Mouse (Mus musculus) forebrain, postnatal 0 days (tissue): ENCODE measurements around the gene Stat1. TPM values are rescaled to one million over a fixed set of nuclear protein-coding genes. Genes with fewer than 3 reads are reported as not detected.

Source experiments
- ATAC-seq: fragments of 200-750 bp; cut with Nextera tagmentation; 2 replicates; pipeline ENCODE4 v1.8.0; 2017; ENCODE audit warnings: mild to moderate bottlenecking, moderate library complexity
- DNase-seq: peaks from one replicate; pipeline ENCODE4 v3.0.0-alpha.2; 2015
- H3K27ac ChIP-seq: fragments of 300-500 bp; sonication (generic); 2 replicates; pipeline ENCODE4 v1.5.1; 2014; ENCODE audit warnings: low read depth, mild to moderate bottlenecking, antibody characterized with exemption, low read length, moderate library complexity, mixed read lengths
- H3K27me3 ChIP-seq: fragments of 300-500 bp; sonication (generic); 2 replicates; pipeline ENCODE4 v1.6.1; 2014; ENCODE audit warnings: mild to moderate bottlenecking, low read length, mixed read lengths; ENCODE audit not compliant: insufficient read depth
- H3K36me3 ChIP-seq: fragments of 300-500 bp; sonication (generic); 2 replicates; pipeline ENCODE4 v1.6.1; 2014; ENCODE audit warnings: mild to moderate bottlenecking, moderate library complexity; ENCODE audit not compliant: insufficient read depth
- H3K4me1 ChIP-seq: fragments of 300-500 bp; sonication (generic); 2 replicates; pipeline ENCODE4 v1.6.1; 2014; ENCODE audit warnings: antibody characterized with exemption; ENCODE audit not compliant: insufficient read depth
- H3K4me2 ChIP-seq: fragments of 300-500 bp; sonication (generic); 2 replicates; pipeline ENCODE4 v1.6.1; 2014; ENCODE audit warnings: low read depth, mild to moderate bottlenecking, moderate library complexity
- H3K4me3 ChIP-seq: fragments of 300-500 bp; sonication (generic); 2 replicates; pipeline ENCODE4 v1.5.1; 2014; ENCODE audit warnings: low read depth, low read length, mixed read lengths
- H3K9ac ChIP-seq: fragments of 300-500 bp; sonication (generic); 2 replicates; pipeline ENCODE4 v1.6.1; 2014; ENCODE audit warnings: mild to moderate bottlenecking
- H3K9me3 ChIP-seq: fragments of 300-500 bp; sonication (generic); 2 replicates; pipeline ENCODE4 v1.6.1; 2016; ENCODE audit warnings: low read length
- CTCF ChIP-seq: sonication (generic); IDR thresholded peaks from 2 replicates; pipeline ENCODE4 v1.5.1; 2016; ENCODE audit warnings: antibody characterized with exemption, control low read depth, low read depth
- whole genome bisulfite sequencing: fragments of 180-500 bp; shearing (Covaris S2); extraction: QIAGEN DNeasy Blood & Tissue Kit; methylation state at CpG from one replicate; pipeline ENCODE4 v1.1.7; 2014; 5-methylcytosine and 5-hydroxymethylcytosine counted together
- polyA plus RNA-seq: library from polyadenylated mRNA; unstranded; fragments of >200 nt; fragmentation: Nextera tagmentation; extraction: Ambion mirVana; gene quantifications from 2 replicates; pipeline ENCODE4 v1.2.1, GENCODE M21; 2015
- total RNA-seq: library from RNA; depleted of rRNA; stranded (reverse); fragments of >200 nt; gene quantifications from 2 replicates; pipeline ENCODE4 v1.2.3, GENCODE M21; 2014

Stat1 gene
- total and polyA plus RNA-seq, 2 experiments from 2014 or later = 12.2 to 22.3 TPM

DNA sequence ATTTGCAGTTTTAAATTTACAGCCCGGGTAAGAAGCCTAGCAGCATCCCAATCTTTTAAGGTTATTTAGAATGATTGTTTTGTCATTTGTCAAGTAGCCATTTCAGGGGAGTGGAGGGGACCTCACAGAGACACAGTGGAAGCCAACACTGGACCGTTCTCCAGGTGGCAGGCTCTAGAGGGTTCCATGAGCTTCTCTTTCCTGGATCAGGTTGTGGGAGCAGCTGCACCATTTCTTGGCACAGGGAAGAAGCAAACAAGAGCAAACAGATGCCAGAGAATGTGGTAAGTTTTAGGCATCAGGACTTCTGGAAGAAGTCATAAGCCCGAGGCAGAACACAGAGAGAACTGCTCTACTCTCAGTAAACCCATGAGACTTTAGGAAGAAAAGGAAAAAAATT lies 2.8 kb upstream of the Stat1 start:
- Histone ChIP-seq H3K4me3 (no peak overlapping the region), H3K27me3 (no peaks in the 10 kb centered on the region), H3K36me3 (no peaks in the 10 kb centered on the region), H3K4me1 (peaks cover 8% of the 10 kb centered on the region), H3K9me3 (no peaks in the 10 kb centered on the region), H3K4me2 (no peak overlapping the region), H3K27ac (no peak overlapping the region), H3K9ac (no peak overlapping the region)
- no peak for TF ChIP-seq CTCF
- 77% methylated on average over 3 of the region's 3 CpGs for WGBS
- DNase-seq = no peak
- ATAC-seq = no peak

DNA sequence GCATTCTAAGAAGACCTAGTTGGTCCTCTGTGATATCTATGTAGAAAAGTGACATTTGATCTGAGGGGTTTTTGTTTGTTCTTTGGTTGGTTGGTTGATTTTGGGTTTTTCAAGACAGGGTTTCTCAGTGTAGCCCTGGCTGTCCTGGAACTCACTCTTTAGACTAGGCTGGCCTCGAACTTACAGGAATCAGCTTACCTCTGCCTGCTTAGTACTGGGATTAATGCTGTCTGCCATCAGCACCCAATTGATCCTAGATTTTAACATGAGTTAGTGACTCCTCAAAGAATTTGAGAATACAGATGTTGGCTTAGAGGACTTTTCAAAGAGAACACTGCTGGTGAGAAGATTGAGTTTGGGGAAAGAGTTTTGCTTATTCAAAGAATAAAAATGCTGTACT lies 1.5 kb upstream of the Stat1 start:
- H3K4me2 ChIP-seq = no peak overlapping the region
- H3K27ac ChIP-seq = no peak overlapping the region
- H3K9me3 ChIP-seq = no peaks in the 10 kb centered on the region
- H3K9ac ChIP-seq = no peak overlapping the region
- ATAC-seq (no peak), DNase-seq (no peak)
- no peaks in the 10 kb centered on the region for H3K36me3 ChIP-seq
- 92% methylated on average over 1 of the region's 1 CpGs for WGBS
- H3K4me3 ChIP-seq = no peak overlapping the region
- H3K4me1 ChIP-seq = peaks cover 8% of the 10 kb centered on the region
- TF ChIP-seq CTCF = no peak
- H3K27me3 ChIP-seq = no peaks in the 10 kb centered on the region

DNA sequence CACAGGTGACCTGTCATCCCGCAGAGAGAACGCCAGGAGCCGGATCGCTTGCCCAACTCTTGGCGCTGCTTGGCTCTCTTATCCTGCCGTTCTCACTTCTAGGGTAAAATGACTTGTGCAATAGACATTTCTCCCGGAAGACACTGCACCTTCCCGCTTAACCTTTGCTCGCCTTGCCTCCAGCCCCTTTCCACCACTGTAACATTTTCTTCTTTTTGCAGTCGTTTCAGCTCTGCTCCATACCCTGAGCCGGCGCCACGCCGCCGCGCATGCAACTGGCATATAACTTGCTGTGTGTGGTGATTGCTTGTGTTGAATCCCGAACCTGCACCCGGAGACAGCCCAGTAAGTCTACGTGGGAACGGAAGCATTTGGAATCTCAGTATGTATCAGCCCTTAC lies 451 bp downstream of the Stat1 start:
- peak; percentile 29 for DNase-seq

DNA sequence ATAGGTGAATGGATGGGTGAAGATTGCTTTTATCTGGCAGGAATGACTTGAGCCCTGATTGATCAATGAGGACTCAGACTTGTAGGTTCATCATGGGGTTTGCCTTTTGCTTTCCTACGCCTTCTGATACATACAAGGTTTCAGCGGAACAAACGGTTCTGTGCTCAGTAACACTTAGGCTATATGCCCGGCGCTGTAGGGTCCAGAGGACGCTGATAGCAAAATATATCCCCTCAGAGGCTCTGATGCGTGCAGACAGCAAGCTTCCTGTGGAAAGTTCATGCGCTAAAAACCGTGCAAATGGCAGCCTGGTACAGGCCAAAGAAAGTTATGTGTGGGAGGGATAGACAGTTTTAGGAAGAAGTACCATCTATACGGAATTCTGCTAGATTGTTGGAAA lies 951 bp downstream of the Stat1 start:
- Histone ChIP-seq H3K9me3 (no peaks in the 10 kb centered on the region), H3K4me1 (peaks cover 2% of the 10 kb centered on the region; the same call in 1 of the 2 replicates), H3K36me3 (no peaks in the 10 kb centered on the region), H3K27me3 (no peaks in the 10 kb centered on the region), H3K4me3 (peak overlapping the region; percentile 63), H3K4me2 (peak overlapping the region; percentile 90), H3K9ac (peak overlapping the region; percentile 62; the same call in 1 of the 2 replicates), H3K27ac (no peak overlapping the region)
- no peak for TF ChIP-seq CTCF
- WGBS = 39% methylated on average over 10 of the region's 10 CpGs
- DNase-seq (no peak), ATAC-seq (no peak)

More for the DNA sequence above, 451 bp downstream of the Stat1 start:
- Histone ChIP-seq H3K4me1 (peaks cover 2% of the 10 kb centered on the region; the same call in 1 of the 2 replicates), H3K9ac (peak overlapping the region; percentile 62), H3K27me3 (no peaks in the 10 kb centered on the region), H3K4me2 (peak overlapping the region; percentile 90), H3K4me3 (peak overlapping the region; percentile 63), H3K36me3 (no peaks in the 10 kb centered on the region), H3K27ac (0 out of 2 replicates have a peak overlapping the region, but pooled peaks have one; percentile 17), H3K9me3 (no peaks in the 10 kb centered on the region)
- TF ChIP-seq CTCF = no peak
- WGBS = under 1% methylated on average over 20 of the region's 20 CpGs
- ATAC-seq = peak; percentile 49

DNA sequence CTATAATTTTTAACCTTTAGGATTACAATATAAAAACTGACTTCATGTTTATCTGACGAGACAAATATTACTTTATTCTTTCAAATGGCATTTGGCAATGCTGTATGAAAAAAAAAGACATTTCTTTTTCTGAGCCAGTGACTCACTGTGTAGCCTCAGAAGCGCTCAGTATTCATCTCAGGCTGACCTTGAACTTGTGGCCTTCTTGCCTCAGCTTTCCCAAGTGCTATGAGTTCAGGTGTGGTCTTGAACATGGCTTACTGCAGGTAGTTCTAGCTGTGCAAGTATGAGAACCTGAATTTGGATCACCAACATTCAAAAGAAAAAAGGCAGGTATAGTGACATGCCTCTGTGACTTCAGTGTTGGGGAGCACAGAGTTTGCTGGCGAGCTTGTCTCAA lies 1.8 kb downstream of the Stat1 start:
- DNase-seq = no peak
- no peak for ATAC-seq
- TF ChIP-seq CTCF = no peak
- no peak overlapping the region for H3K4me3 ChIP-seq
- H3K9ac ChIP-seq = no peak overlapping the region
- H3K27ac ChIP-seq = no peak overlapping the region
- 86% methylated on average over 3 of the region's 3 CpGs for WGBS
- no peak overlapping the region; the same call in 1 of the 2 replicates for H3K4me2 ChIP-seq
- no peaks in the 10 kb centered on the region for H3K9me3 ChIP-seq
- no peaks in the 10 kb centered on the region for H3K36me3 ChIP-seq
- H3K4me1 ChIP-seq = peaks cover 2% of the 10 kb centered on the region; the same call in 1 of the 2 replicates
- H3K27me3 ChIP-seq = no peaks in the 10 kb centered on the region

DNA sequence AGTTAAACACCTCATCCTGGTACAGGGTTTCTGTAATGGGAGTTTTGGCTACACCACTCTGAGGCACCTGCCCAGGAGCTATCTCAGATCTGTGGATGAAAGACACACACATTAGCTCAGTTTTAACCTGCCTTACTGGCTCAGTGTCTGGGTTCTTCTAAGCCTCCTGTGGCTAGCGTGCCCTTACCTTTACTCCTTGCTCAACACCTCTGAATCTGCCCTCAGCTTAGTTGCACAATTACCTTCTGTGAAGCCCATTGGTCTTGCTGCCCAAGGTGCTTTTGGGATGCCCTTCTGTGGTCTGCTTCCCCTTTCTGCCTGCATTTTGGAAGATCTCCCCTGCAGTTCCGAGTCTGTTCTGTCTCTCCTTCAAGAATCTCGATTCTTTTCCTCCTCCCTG lies 5.6 kb downstream of the Stat1 start:
- Histone ChIP-seq H3K27me3 (no peaks in the 10 kb centered on the region), H3K4me3 (no peak overlapping the region), H3K36me3 (peaks cover 5% of the 10 kb centered on the region; the same call in 1 of the 2 replicates), H3K4me2 (no peak overlapping the region), H3K27ac (no peak overlapping the region), H3K4me1 (no peaks in the 10 kb centered on the region), H3K9ac (no peak overlapping the region), H3K9me3 (no peaks in the 10 kb centered on the region)
- 68% methylated on average over 3 of the region's 3 CpGs for WGBS
- DNase-seq = no peak
- no peak for ATAC-seq
- TF ChIP-seq CTCF = no peak

DNA sequence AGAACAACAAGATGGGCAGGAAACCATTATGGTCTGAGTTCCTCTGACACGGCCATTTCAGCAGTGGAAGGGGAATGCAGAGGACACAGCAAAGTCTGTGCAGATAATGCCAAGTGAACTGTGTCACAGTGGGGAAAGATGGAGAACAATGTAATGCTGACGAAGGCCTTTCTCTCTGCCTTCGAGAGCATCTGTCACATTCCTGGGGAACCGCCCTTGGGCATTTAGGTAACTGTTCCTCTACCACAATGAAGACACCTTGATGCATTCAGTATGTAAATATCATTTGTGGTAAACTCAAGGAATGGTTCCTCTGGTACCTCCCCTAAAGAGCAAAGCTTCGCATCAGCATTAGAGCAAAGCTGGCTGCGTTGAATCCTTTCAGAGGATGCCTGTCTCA lies 8.1 kb downstream of the Stat1 start:
- H3K4me2 ChIP-seq = no peak overlapping the region
- ATAC-seq = no peak
- no peaks in the 10 kb centered on the region for H3K9me3 ChIP-seq
- WGBS = 90% methylated on average over 6 of the region's 6 CpGs
- no peak for TF ChIP-seq CTCF
- H3K27me3 ChIP-seq = no peaks in the 10 kb centered on the region
- no peak overlapping the region for H3K4me3 ChIP-seq
- H3K36me3 ChIP-seq = peaks cover 5% of the 10 kb centered on the region; the same call in 1 of the 2 replicates
- no peak overlapping the region for H3K9ac ChIP-seq
- DNase-seq = no peak
- H3K4me1 ChIP-seq = no peaks in the 10 kb centered on the region
- no peak overlapping the region for H3K27ac ChIP-seq
